Mouse (Mus musculus): ENCODE data around the gene Enpp3. TPM values are rescaled to one million over a fixed set of nuclear protein-coding genes. Genes with fewer than 3 reads are reported as not detected.
A peak's percentile ranks its signal among the peaks of the same experiment; 100 is the strongest.
"Not testable (repeated sequence)": the region's sequence is repeated elsewhere in the genome, so short reads cannot be mapped to it uniquely, and the experiment has no call there.

Gene Enpp3
- polyA plus RNA-seq, 1 experiment from 2014 or later = 10.9 TPM

GRCm38 (mm10) chr10:24806756-24807155 is 35.9 kb downstream of the Enpp3 start:
- WGBS = 87% methylated on average over 5 of the region's 5 CpGs
- Histone ChIP-seq H3K9me3 (ENCODE audit: control insufficient read depth, low read length) (peaks cover 5% of the 10 kb centered on the region; the same call in 1 of the 2 replicates), H3K4me2 (ENCODE audit: low read length) (no peak overlapping the region), H3K9ac (ENCODE audit: low read length) (no peak overlapping the region), H3K27me3 (replicated peaks; ENCODE audit: control insufficient read depth, insufficient read depth, low read length) (no peaks in the 10 kb centered on the region), H3K36me3 (ENCODE audit: control insufficient read depth, insufficient read depth, low read length) (no peaks in the 10 kb centered on the region), H3K4me3 (ENCODE audit: low read depth, low read length) (no peak overlapping the region), H3K4me1 (replicated peaks; ENCODE audit: control insufficient read depth, insufficient read depth, low read length) (no peaks in the 10 kb centered on the region), H3K27ac (ENCODE audit: low read depth) (no peak overlapping the region)
- no peak for ATAC-seq (replicated peaks; ENCODE audit: low FRiP score, low TSS enrichment, low read depth)
- no peak for DNase-seq (ENCODE audit: low spot score)

- DNase-seq (ENCODE audit: low spot score) (no peak), ATAC-seq (replicated peaks; ENCODE audit: low FRiP score, low TSS enrichment, low read depth) (no peak)
- no peak overlapping the region for H3K4me2 ChIP-seq (ENCODE audit: low read length)
- no peaks in the 10 kb centered on the region for H3K27me3 ChIP-seq (replicated peaks; ENCODE audit: control insufficient read depth, insufficient read depth, low read length)
- no peaks in the 10 kb centered on the region for H3K4me1 ChIP-seq (replicated peaks; ENCODE audit: control insufficient read depth, insufficient read depth, low read length)
- no peak overlapping the region for H3K27ac ChIP-seq (ENCODE audit: low read depth)
- 90% methylated on average over 10 of the region's 10 CpGs for WGBS
- H3K36me3 ChIP-seq (ENCODE audit: control insufficient read depth, insufficient read depth, low read length) = no peaks in the 10 kb centered on the region
- no peak overlapping the region for H3K9ac ChIP-seq (ENCODE audit: low read length)
- no peak overlapping the region for H3K4me3 ChIP-seq (ENCODE audit: low read depth, low read length)
- peaks cover 5% of the 10 kb centered on the region; the same call in 1 of the 2 replicates for H3K9me3 ChIP-seq (ENCODE audit: control insufficient read depth, low read length)
These were observed 36.7 kb downstream of the Enpp3 start for GRCm38 (mm10) chr10:24805876-24806275.

GRCm38 (mm10) chr10:24805173-24805572 is 37.5 kb downstream of the Enpp3 start:
- ATAC-seq (replicated peaks; ENCODE audit: low FRiP score, low TSS enrichment, low read depth) (no peak), DNase-seq (ENCODE audit: low spot score) (no peak)
- no peaks in the 10 kb centered on the region for H3K4me1 ChIP-seq (replicated peaks; ENCODE audit: control insufficient read depth, insufficient read depth, low read length)
- no peak overlapping the region for H3K27ac ChIP-seq (ENCODE audit: low read depth)
- peaks cover 5% of the 10 kb centered on the region; the same call in 1 of the 2 replicates for H3K9me3 ChIP-seq (ENCODE audit: control insufficient read depth, low read length)
- H3K4me3 ChIP-seq (ENCODE audit: low read depth, low read length) = no peak overlapping the region
- no peaks in the 10 kb centered on the region for H3K27me3 ChIP-seq (replicated peaks; ENCODE audit: control insufficient read depth, insufficient read depth, low read length)
- no peaks in the 10 kb centered on the region for H3K36me3 ChIP-seq (ENCODE audit: control insufficient read depth, insufficient read depth, low read length)
- H3K4me2 ChIP-seq (ENCODE audit: low read length) = no peak overlapping the region
- 78% methylated on average over 2 of the region's 2 CpGs for WGBS
- H3K9ac ChIP-seq (ENCODE audit: low read length) = no peak overlapping the region

GRCm38 (mm10) chr10:24802742-24803244 is 39.8 kb downstream of the Enpp3 start:
- H3K4me3 ChIP-seq (ENCODE audit: low read depth, low read length); H3K4me2 ChIP-seq (ENCODE audit: low read length); H3K9ac ChIP-seq (ENCODE audit: low read length); H3K27ac ChIP-seq (ENCODE audit: low read depth); ATAC-seq (replicated peaks; ENCODE audit: low FRiP score, low TSS enrichment, low read depth); H3K4me1 ChIP-seq (replicated peaks; ENCODE audit: control insufficient read depth, insufficient read depth, low read length); H3K27me3 ChIP-seq (replicated peaks; ENCODE audit: control insufficient read depth, insufficient read depth, low read length); H3K36me3 ChIP-seq (ENCODE audit: control insufficient read depth, insufficient read depth, low read length); DNase-seq (ENCODE audit: low spot score); H3K9me3 ChIP-seq (ENCODE audit: control insufficient read depth, low read length): not testable (repeated sequence)
- WGBS = 75% methylated on average over 2 of the region's 2 CpGs

- no peak overlapping the region for H3K4me2 ChIP-seq (ENCODE audit: low read length)
- H3K27me3 ChIP-seq (replicated peaks; ENCODE audit: control insufficient read depth, insufficient read depth, low read length) = no peaks in the 10 kb centered on the region
- no peak for ATAC-seq (replicated peaks; ENCODE audit: low FRiP score, low TSS enrichment, low read depth)
These were observed 40.8 kb downstream of the Enpp3 start for GRCm38 (mm10) chr10:24801796-24802195.

GRCm38 (mm10) chr10:24797246-24797645 is 45.4 kb downstream of the Enpp3 start:
- H3K9me3 ChIP-seq (ENCODE audit: control insufficient read depth, low read length) = no peaks in the 10 kb centered on the region
- H3K4me2 ChIP-seq (ENCODE audit: low read length) = no peak overlapping the region
- 54% methylated on average over 5 of the region's 5 CpGs for WGBS
- ATAC-seq (replicated peaks; ENCODE audit: low FRiP score, low TSS enrichment, low read depth) = no peak
- no peaks in the 10 kb centered on the region for H3K36me3 ChIP-seq (ENCODE audit: control insufficient read depth, insufficient read depth, low read length)
- H3K27me3 ChIP-seq (replicated peaks; ENCODE audit: control insufficient read depth, insufficient read depth, low read length) = no peaks in the 10 kb centered on the region
- no peaks in the 10 kb centered on the region for H3K4me1 ChIP-seq (replicated peaks; ENCODE audit: control insufficient read depth, insufficient read depth, low read length)
- H3K9ac ChIP-seq (ENCODE audit: low read length) = no peak overlapping the region
- no peak overlapping the region for H3K27ac ChIP-seq (ENCODE audit: low read depth)
- DNase-seq (ENCODE audit: low spot score) = peak; percentile 83
- H3K4me3 ChIP-seq (ENCODE audit: low read depth, low read length) = no peak overlapping the region

More at GRCm38 (mm10) chr10:24801796-24802195, 40.8 kb downstream of the Enpp3 start:
- Histone ChIP-seq H3K4me3 (ENCODE audit: low read depth, low read length) (no peak overlapping the region), H3K27ac (ENCODE audit: low read depth) (no peak overlapping the region), H3K9ac (ENCODE audit: low read length) (no peak overlapping the region), H3K4me1 (replicated peaks; ENCODE audit: control insufficient read depth, insufficient read depth, low read length) (no peaks in the 10 kb centered on the region), H3K36me3 (ENCODE audit: control insufficient read depth, insufficient read depth, low read length) (no peaks in the 10 kb centered on the region), H3K9me3 (ENCODE audit: control insufficient read depth, low read length) (peaks cover 5% of the 10 kb centered on the region; the same call in 1 of the 2 replicates)
- 94% methylated on average over 2 of the region's 2 CpGs for WGBS
- DNase-seq (ENCODE audit: low spot score) = no peak

GRCm38 (mm10) chr10:24792756-24793155 is 49.9 kb downstream of the Enpp3 start:
- H3K27ac ChIP-seq (ENCODE audit: low read depth) = no peak overlapping the region
- no peak overlapping the region for H3K4me2 ChIP-seq (ENCODE audit: low read length)
- no peaks in the 10 kb centered on the region for H3K27me3 ChIP-seq (replicated peaks; ENCODE audit: control insufficient read depth, insufficient read depth, low read length)
- no peaks in the 10 kb centered on the region for H3K4me1 ChIP-seq (replicated peaks; ENCODE audit: control insufficient read depth, insufficient read depth, low read length)
- no peak for ATAC-seq (replicated peaks; ENCODE audit: low FRiP score, low TSS enrichment, low read depth)
- no peak for DNase-seq (ENCODE audit: low spot score)
- WGBS = 87% methylated on average over 7 of the region's 7 CpGs
- H3K9me3 ChIP-seq (ENCODE audit: control insufficient read depth, low read length) = no peaks in the 10 kb centered on the region
- H3K36me3 ChIP-seq (ENCODE audit: control insufficient read depth, insufficient read depth, low read length) = no peaks in the 10 kb centered on the region
- H3K9ac ChIP-seq (ENCODE audit: low read length) = no peak overlapping the region
- H3K4me3 ChIP-seq (ENCODE audit: low read depth, low read length) = no peak overlapping the region

GRCm38 (mm10) chr10:24789747-24790545 is 52.7 kb downstream of the Enpp3 start:
- no peak overlapping the region for H3K4me2 ChIP-seq (ENCODE audit: low read length)
- ATAC-seq (replicated peaks; ENCODE audit: low FRiP score, low TSS enrichment, low read depth) = no peak

GRCm38 (mm10) chr10:24785345-24785744 is 57.3 kb downstream of the Enpp3 start:
- H3K4me3 ChIP-seq (ENCODE audit: low read depth, low read length) = no peak overlapping the region
- H3K36me3 ChIP-seq (ENCODE audit: control insufficient read depth, insufficient read depth, low read length) = no peaks in the 10 kb centered on the region
- ATAC-seq (replicated peaks; ENCODE audit: low FRiP score, low TSS enrichment, low read depth) (no peak), DNase-seq (ENCODE audit: low spot score) (no peak)
- H3K27me3 ChIP-seq (replicated peaks; ENCODE audit: control insufficient read depth, insufficient read depth, low read length) = no peaks in the 10 kb centered on the region
- no peaks in the 10 kb centered on the region for H3K9me3 ChIP-seq (ENCODE audit: control insufficient read depth, low read length)
- 83% methylated on average over 4 of the region's 4 CpGs for WGBS
- peaks cover 9% of the 10 kb centered on the region for H3K4me1 ChIP-seq (replicated peaks; ENCODE audit: control insufficient read depth, insufficient read depth, low read length)
- H3K27ac ChIP-seq (ENCODE audit: low read depth) = no peak overlapping the region
- H3K9ac ChIP-seq (ENCODE audit: low read length) = no peak overlapping the region
- no peak overlapping the region for H3K4me2 ChIP-seq (ENCODE audit: low read length)

More at GRCm38 (mm10) chr10:24789747-24790545, 52.7 kb downstream of the Enpp3 start:
- DNase-seq (ENCODE audit: low spot score) = peak; percentile 66
- Histone ChIP-seq H3K27me3 (replicated peaks; ENCODE audit: control insufficient read depth, insufficient read depth, low read length) (no peaks in the 10 kb centered on the region), H3K9ac (ENCODE audit: low read length) (no peak overlapping the region), H3K27ac (ENCODE audit: low read depth) (no peak overlapping the region), H3K4me3 (ENCODE audit: low read depth, low read length) (no peak overlapping the region), H3K9me3 (ENCODE audit: control insufficient read depth, low read length) (no peaks in the 10 kb centered on the region), H3K36me3 (ENCODE audit: control insufficient read depth, insufficient read depth, low read length) (no peaks in the 10 kb centered on the region), H3K4me1 (replicated peaks; ENCODE audit: control insufficient read depth, insufficient read depth, low read length) (no peaks in the 10 kb centered on the region)
- WGBS = 73% methylated on average over 11 of the region's 11 CpGs
